Mouse (Mus musculus) right cerebral cortex, postnatal 36 days (tissue): ENCODE results near the gene Ppig.
A peak's percentile ranks its signal among the peaks of the same experiment; 100 is the strongest.
"Not testable (repeated sequence)": the region's sequence is repeated elsewhere in the genome, so short reads cannot be mapped to it uniquely, and the experiment has no call there.

Experiments used
- DNase-seq, 2 experiments: peaks; one replicate each; pipeline ENCODE4 v3.0.0; 2022; ENCODE audit warnings: low spot score in 2 of 2, mixed read lengths in 1 of 2

Ppig gene

DNA sequence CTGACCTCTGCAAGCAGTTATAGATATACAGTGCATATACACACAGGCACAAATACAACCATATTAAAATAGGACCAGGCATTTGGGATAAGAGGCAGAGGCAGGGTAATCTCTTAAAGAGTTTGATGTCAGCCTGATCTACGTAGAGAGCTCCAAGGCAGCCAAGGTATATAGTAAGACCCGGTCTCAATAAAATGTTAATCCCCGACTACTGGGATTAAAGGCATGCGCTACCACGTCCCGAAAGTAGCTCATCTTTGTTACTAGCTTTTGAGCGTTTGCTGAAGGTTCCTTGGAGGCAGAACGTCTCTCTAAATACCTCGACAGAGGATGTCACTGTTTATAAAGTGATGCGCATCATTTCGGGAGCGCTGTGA lies at the start of gene Ppig:
TSS of gene Ppig (plus strand) at position 273 of the 377 bp plus-strand sequence.
- no peak for DNase-seq

GRCm38 (mm10) chr2:69673723-69674122 lies 48.6 kb upstream of the Ppig start:
- no peak for DNase-seq

GRCm38 (mm10) chr2:69675266-69675665 lies 47.1 kb upstream of the Ppig start:
- no peak for DNase-seq

GRCm38 (mm10) chr2:69676713-69677112 lies 45.6 kb upstream of the Ppig start:
- no peak for DNase-seq

- DNase-seq: not testable (repeated sequence)
Measured at GRCm38 (mm10) chr2:69677215-69677614, 45.1 kb upstream of the Ppig start.

DNA sequence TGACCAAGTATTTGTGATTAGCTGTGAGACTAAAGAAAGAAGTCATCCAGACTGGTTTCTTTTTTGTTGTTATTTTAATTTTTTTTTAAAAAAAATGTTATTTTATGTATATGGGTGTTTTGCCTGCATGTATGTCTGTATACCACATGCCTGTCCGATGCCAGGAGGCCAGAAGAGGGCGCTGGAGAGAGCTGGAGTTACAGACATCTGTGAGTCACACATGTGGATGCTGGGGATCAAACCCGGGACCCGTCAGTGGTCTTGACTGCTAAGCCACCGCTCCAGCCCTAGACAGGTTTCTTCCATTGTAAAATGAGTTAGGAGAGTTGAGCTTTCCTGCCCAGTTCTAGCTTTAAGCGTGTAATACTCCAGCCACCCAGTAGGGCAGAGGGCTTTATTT lies 42.4 kb upstream of the Ppig start:
- no peak for DNase-seq

DNA sequence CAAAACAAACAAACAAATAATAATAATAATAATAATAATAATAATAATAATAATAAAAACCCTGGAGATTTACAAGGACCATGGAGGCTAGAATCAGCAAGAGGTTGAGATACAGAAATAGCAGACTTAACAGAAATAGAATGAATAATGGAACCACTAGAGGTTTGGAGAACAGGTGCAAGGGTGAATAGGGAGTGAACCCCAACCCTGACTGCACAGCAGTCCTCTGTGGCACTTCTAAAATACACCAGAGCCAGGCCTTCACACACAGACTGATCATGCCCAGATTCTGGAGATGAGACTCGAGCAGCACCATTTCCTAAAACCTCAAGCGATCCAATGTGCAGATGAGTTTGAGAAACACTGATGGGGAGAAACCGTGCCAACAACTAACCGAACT lies 40.4 kb upstream of the Ppig start:
- DNase-seq: no peak

GRCm38 (mm10) chr2:69683036-69683805 lies 39.1 kb upstream of the Ppig start:
- DNase-seq: no peak

- DNase-seq: no peak
Measured at GRCm38 (mm10) chr2:69684488-69684887, 37.9 kb upstream of the Ppig start.

DNA sequence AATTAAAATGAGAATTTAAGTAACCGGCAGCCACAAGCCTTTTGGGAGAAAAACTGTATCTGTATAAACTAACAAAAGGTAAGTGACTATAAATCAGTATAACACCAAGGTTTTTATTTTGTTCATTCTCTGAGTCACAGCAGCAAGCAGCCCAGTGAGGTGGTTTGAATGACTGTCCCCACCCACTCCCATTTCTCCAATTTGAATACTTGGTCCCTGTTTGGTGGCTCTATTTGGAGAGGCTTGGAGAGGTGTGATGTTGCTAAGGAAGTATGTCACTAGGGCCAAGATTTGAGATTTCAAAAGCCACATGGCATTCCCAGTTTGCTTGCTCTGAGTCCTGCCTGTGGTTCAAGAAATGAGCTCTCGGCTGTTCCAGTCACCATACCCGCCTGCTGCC lies 32.1 kb upstream of the Ppig start:
- DNase-seq: no peak

GRCm38 (mm10) chr2:69690843-69691242 lies 31.5 kb upstream of the Ppig start:
- DNase-seq: no peak

- DNase-seq: no peak
Measured at GRCm38 (mm10) chr2:69693501-69693900, 28.8 kb upstream of the Ppig start.

DNA sequence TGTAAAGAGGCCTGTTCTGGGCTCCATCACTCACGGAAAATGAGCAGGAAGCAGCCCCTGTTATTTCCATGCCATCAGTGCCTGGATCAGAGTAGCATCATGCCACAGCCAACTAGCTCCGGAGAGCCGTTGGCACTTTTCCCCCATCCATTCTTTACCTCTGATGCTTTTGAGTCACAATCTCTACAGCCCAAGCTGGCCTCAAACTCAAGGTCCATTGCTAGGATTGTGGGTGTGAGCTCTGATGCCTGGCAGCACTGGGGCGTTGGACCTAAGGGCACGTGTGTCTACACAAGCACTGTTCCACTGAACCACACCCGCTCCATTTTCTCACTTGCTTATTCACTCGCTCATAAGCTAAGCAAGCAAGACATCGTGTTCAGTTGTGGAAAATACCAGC lies 21.9 kb upstream of the Ppig start:
- DNase-seq: no peak

- peak in 1 of 2 experiments; percentile 10 for DNase-seq
Measured at GRCm38 (mm10) chr2:69712171-69712570, 10.2 kb upstream of the Ppig start.

GRCm38 (mm10) chr2:69712981-69713625 lies 9.2 kb upstream of the Ppig start, which contains the start of gene Fastkd1:
Gene Fastkd1 (minus strand): TSS chr2:69713516.
- DNase-seq: peak; percentile 90 to 92

DNA sequence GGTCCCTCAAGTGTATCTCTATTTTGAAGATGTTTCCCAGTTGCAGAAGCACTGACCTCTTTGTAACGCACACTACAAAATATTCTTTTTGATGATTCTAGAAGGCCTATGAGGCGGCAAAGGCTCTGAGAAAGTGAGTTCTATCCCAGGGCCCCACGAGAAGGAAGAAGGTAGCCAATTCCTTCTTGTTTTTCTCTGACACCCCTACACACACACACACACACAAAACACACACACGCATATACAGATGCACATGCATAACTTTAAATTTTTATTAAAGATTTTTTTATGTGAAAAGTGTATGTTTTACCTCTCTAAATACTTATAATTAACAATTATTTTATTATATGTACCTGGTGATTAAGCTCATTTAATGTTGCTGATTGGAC lies 8.7 kb upstream of the Ppig start:
- DNase-seq: no peak

- DNase-seq: no peak
Measured at GRCm38 (mm10) chr2:69714126-69714525, 8.2 kb upstream of the Ppig start.

GRCm38 (mm10) chr2:69716483-69716882 lies 5.9 kb upstream of the Ppig start:
- DNase-seq: no peak

GRCm38 (mm10) chr2:69719121-69719520 lies 3.2 kb upstream of the Ppig start:
- DNase-seq: no peak

- DNase-seq: peak; percentile 91 to 92
Measured at GRCm38 (mm10) chr2:69722650-69723518, 539 bp downstream of the Ppig start.

DNA sequence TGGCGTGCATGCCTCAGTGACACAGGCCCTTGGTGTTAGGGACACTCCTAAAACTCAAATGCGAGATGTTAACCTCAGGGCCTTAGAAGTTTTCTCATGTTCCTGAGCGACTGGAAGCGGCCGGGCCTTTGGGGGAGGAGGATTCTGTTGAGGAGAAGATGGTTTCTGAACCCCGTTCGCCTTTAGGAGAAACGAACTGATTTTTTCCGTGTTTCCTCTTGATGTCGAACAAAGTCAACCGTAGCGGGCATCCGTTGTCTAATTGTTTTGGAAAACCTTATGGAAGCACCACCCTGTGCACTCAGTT lies 1.1 kb downstream of the Ppig start:
- no peak for DNase-seq

- no peak for DNase-seq
Measured at GRCm38 (mm10) chr2:69745091-69745490, 22.7 kb downstream of the Ppig start.

- DNase-seq: no peak
Measured at GRCm38 (mm10) chr2:69760980-69761379, 38.6 kb downstream of the Ppig start.
